8 mouse cellular contexts compared by ENCODE assay signal in genomic region chr17:45572103-45573086, GRCm38 (mm10). TPM values are rescaled to one million over a fixed set of nuclear protein-coding genes. Genes with fewer than 3 reads are reported as not detected.
DNase-seq lines count a peak whose midpoint lies in the region; ATAC-seq and TF ChIP-seq lines count a peak whose summit lies in the region.

No protein-coding gene starts in this region.

- peak overlapping the region; percentile 88 for H3K27ac ChIP-seq in bone marrow macrophage, adult 2 months (ENCODE audit: insufficient read depth, low read depth, low read length)
- peak overlapping the region; percentile 99 for H3K27ac ChIP-seq in heart, embryonic 13.5 days (replicated peaks)
- H3K27ac ChIP-seq in kidney, embryonic 16.5 days (ENCODE audit: low read length) = peak overlapping the region; percentile 98
- H3K27ac ChIP-seq in liver, embryonic 12.5 days = peak overlapping the region; percentile 96
- H3K27ac ChIP-seq in stomach, embryonic 16.5 days (ENCODE audit: low read length) = peak overlapping the region; percentile 99

- no peak for TF ChIP-seq POLR2A in bone marrow macrophage, adult 2 months (IDR thresholded peaks at IDR 0.05; ENCODE audit: borderline replicate concordance, low read depth, low read length)
- no peak for TF ChIP-seq POLR2A in myocyte (IDR thresholded peaks at IDR 0.05; ENCODE audit: insufficient read length, low read depth)

- peak overlapping the region; percentile 87 for H3K4me2 ChIP-seq in heart, embryonic 13.5 days
- H3K4me2 ChIP-seq in kidney, embryonic 16.5 days (replicated peaks; ENCODE audit: low read depth, low read length) = peak overlapping the region; percentile 72
- H3K4me2 ChIP-seq in liver, embryonic 12.5 days = peak overlapping the region; percentile 98
- H3K4me2 ChIP-seq in myocyte (ENCODE audit: low read depth) = peak overlapping the region; percentile 95
- H3K4me2 ChIP-seq in stomach, embryonic 16.5 days (ENCODE audit: low read depth, low read length) = peak overlapping the region; percentile 86

- peak; percentile 91 for DNase-seq in CD4-positive helper T cell, adult 2 months (ENCODE audit: low read depth, low spot score)

- no peaks in the 10 kb centered on the region for H3K27me3 ChIP-seq in erythroblast, embryonic 14.5 days (ENCODE audit: control insufficient read depth)
- H3K27me3 ChIP-seq in heart, embryonic 13.5 days (replicated peaks) = no peaks in the 10 kb centered on the region
- H3K27me3 ChIP-seq in kidney, embryonic 16.5 days (ENCODE audit: insufficient read depth, low read length) = no peaks in the 10 kb centered on the region
- H3K27me3 ChIP-seq in liver, embryonic 12.5 days (replicated peaks) = no peaks in the 10 kb centered on the region
- no peaks in the 10 kb centered on the region for H3K27me3 ChIP-seq in myocyte (ENCODE audit: control insufficient read depth, insufficient read depth, insufficient read length)
- H3K27me3 ChIP-seq in stomach, embryonic 16.5 days (ENCODE audit: control insufficient read depth, insufficient read depth, low read length) = no peaks in the 10 kb centered on the region

- peak overlapping the region; percentile 100 for H3K9ac ChIP-seq in heart, embryonic 13.5 days
- peak overlapping the region; percentile 100 for H3K9ac ChIP-seq in kidney, embryonic 16.5 days (replicated peaks; ENCODE audit: low read length)
- peak overlapping the region; percentile 99 for H3K9ac ChIP-seq in liver, embryonic 12.5 days
- peak overlapping the region; percentile 100 for H3K9ac ChIP-seq in stomach, embryonic 16.5 days (ENCODE audit: low read length)

- H3K4me3 ChIP-seq in bone marrow macrophage, adult 2 months (ENCODE audit: insufficient read depth, low read length) = peak overlapping the region; percentile 92
- peak overlapping the region; percentile 76 for H3K4me3 ChIP-seq in erythroblast, embryonic 14.5 days (replicated peaks)
- H3K4me3 ChIP-seq in heart, embryonic 13.5 days = peak overlapping the region; percentile 100
- peak overlapping the region; percentile 100 for H3K4me3 ChIP-seq in kidney, embryonic 16.5 days (ENCODE audit: low read length)
- peak overlapping the region; percentile 94 for H3K4me3 ChIP-seq in liver, embryonic 12.5 days
- peak overlapping the region; percentile 95 for H3K4me3 ChIP-seq in myocyte
- peak overlapping the region; percentile 100 for H3K4me3 ChIP-seq in stomach, embryonic 16.5 days (replicated peaks; ENCODE audit: low read length)

- peak; percentile 64 for ATAC-seq in heart, embryonic 13.5 days (ENCODE audit: extremely low read depth, insufficient number of reproducible peaks, low FRiP score, low TSS enrichment)
- peak; percentile 62 for ATAC-seq in kidney, embryonic 16.5 days (ENCODE audit: low FRiP score, low TSS enrichment)
- ATAC-seq in liver, embryonic 12.5 days = peak; percentile 51
- ATAC-seq in stomach, embryonic 16.5 days (ENCODE audit: insufficient read depth, low FRiP score) = peak; percentile 48; the same call in 1 of the 2 replicates

- H3K9me3 ChIP-seq in erythroblast, embryonic 14.5 days (ENCODE audit: control insufficient read depth, low read length) = no peaks in the 10 kb centered on the region
- no peaks in the 10 kb centered on the region for H3K9me3 ChIP-seq in heart, embryonic 13.5 days
- no peaks in the 10 kb centered on the region for H3K9me3 ChIP-seq in kidney, embryonic 16.5 days (ENCODE audit: low read length)
- no peaks in the 10 kb centered on the region for H3K9me3 ChIP-seq in liver, embryonic 12.5 days (replicated peaks)
- no peaks in the 10 kb centered on the region for H3K9me3 ChIP-seq in stomach, embryonic 16.5 days (replicated peaks; ENCODE audit: control insufficient read depth, low read length)

- no peak for TF ChIP-seq CTCF in bone marrow macrophage, adult 2 months (IDR thresholded peaks at IDR 0.05; ENCODE audit: low read depth, low read length)

- 1% methylated on average over 53 of the region's 57 CpGs for WGBS in heart, embryonic 13.5 days
- under 1% methylated on average over 55 of the region's 57 CpGs for WGBS in kidney, embryonic 16.5 days
- under 1% methylated on average over 57 of the region's 57 CpGs for WGBS in liver, embryonic 12.5 days (ENCODE audit: insufficient replicate concordance)
- 0% methylated on average over 57 of the region's 57 CpGs for WGBS in stomach, embryonic 16.5 days

- H3K4me1 ChIP-seq in bone marrow macrophage, adult 2 months (ENCODE audit: control insufficient read depth, insufficient read depth, low read length) = peaks cover 31% of the 10 kb centered on the region
- H3K4me1 ChIP-seq in erythroblast, embryonic 14.5 days (ENCODE audit: control insufficient read depth) = peaks cover 49% of the 10 kb centered on the region
- H3K4me1 ChIP-seq in heart, embryonic 13.5 days = peaks cover 61% of the 10 kb centered on the region
- peaks cover 43% of the 10 kb centered on the region for H3K4me1 ChIP-seq in kidney, embryonic 16.5 days (ENCODE audit: insufficient read depth, low read length)
- peaks cover 63% of the 10 kb centered on the region for H3K4me1 ChIP-seq in liver, embryonic 12.5 days
- H3K4me1 ChIP-seq in stomach, embryonic 16.5 days (ENCODE audit: control insufficient read depth, insufficient read depth, low read length) = peaks cover 24% of the 10 kb centered on the region

- peak overlapping the region; percentile 86 for H3ac ChIP-seq in myocyte (ENCODE audit: control insufficient read depth, insufficient read length)

- H3K36me3 ChIP-seq in erythroblast, embryonic 14.5 days (ENCODE audit: control insufficient read depth) = peaks cover 44% of the 10 kb centered on the region
- peaks cover 48% of the 10 kb centered on the region for H3K36me3 ChIP-seq in heart, embryonic 13.5 days
- H3K36me3 ChIP-seq in kidney, embryonic 16.5 days (ENCODE audit: insufficient read depth, low read length) = peaks cover 41% of the 10 kb centered on the region
- H3K36me3 ChIP-seq in liver, embryonic 12.5 days = peaks cover 51% of the 10 kb centered on the region
- H3K36me3 ChIP-seq in myocyte (ENCODE audit: control insufficient read depth, insufficient read depth) = peaks cover 47% of the 10 kb centered on the region
- H3K36me3 ChIP-seq in stomach, embryonic 16.5 days (ENCODE audit: control insufficient read depth, insufficient read depth, low read length) = peaks cover 43% of the 10 kb centered on the region

- peaks cover 40% of the 10 kb centered on the region for H3K79me2 ChIP-seq in myocyte (ENCODE audit: control insufficient read depth, insufficient read depth)

TF ChIP-seq in myocyte, 11 proteins besides CTCF, POLR2A, EP300 and RAD21 (continues in another document):
- no peak for TF ChIP-seq TCF12 (IDR thresholded peaks at IDR 0.05; ENCODE audit: insufficient read depth, poor library complexity, severe bottlenecking)

RNA-seq across cellular contexts. Expression of gene Hsp90ab1, which starts 0.7 kb away (rescaled TPM):
- polyA plus RNA-seq in bone marrow macrophage, adult 2 months (2012; ENCODE audit: insufficient read depth, insufficient read length, missing spikeins) = 586 and 617 TPM in 2 replicates
- polyA plus RNA-seq in erythroblast, embryonic 14.5 days (2012) = 36.9 and 62.9 TPM in 2 replicates
- 1,372 and 1,500 TPM in 2 replicates for polyA plus RNA-seq in heart, embryonic 13.5 days (2015; fragmentation: Nextera tagmentation; extraction: Ambion mirVana)
- polyA plus RNA-seq in kidney, embryonic 16.5 days (2015; fragmentation: Nextera tagmentation; extraction: Ambion mirVana) = 1,922 and 2,030 TPM in 2 replicates
- polyA plus RNA-seq in liver, embryonic 12.5 days (2016; fragmentation: Nextera tagmentation; extraction: Ambion mirVana) = 1,007 and 1,098 TPM in 2 replicates
- polyA plus RNA-seq in myocyte (2012; fragmentation: generic; extraction: Trizol) = 1,606 TPM
- polyA plus RNA-seq in stomach, embryonic 16.5 days (2015; fragmentation: Nextera tagmentation; extraction: Ambion mirVana) = 1,400 and 1,468 TPM in 2 replicates

RNA-seq across cellular contexts. Expression of gene Slc35b2, which starts 8.7 kb away (rescaled TPM):
- 73.7 and 83.1 TPM in 2 replicates for polyA plus RNA-seq in bone marrow macrophage, adult 2 months (2012; ENCODE audit: insufficient read depth, insufficient read length, missing spikeins)
- polyA plus RNA-seq in erythroblast, embryonic 14.5 days (2012) = 1.7 TPM in 2 replicates
- polyA plus RNA-seq in heart, embryonic 13.5 days (2015; fragmentation: Nextera tagmentation; extraction: Ambion mirVana) = 91.8 and 94.9 TPM in 2 replicates
- polyA plus RNA-seq in kidney, embryonic 16.5 days (2015; fragmentation: Nextera tagmentation; extraction: Ambion mirVana) = 159 and 170 TPM in 2 replicates
- 69.1 and 72.5 TPM in 2 replicates for polyA plus RNA-seq in liver, embryonic 12.5 days (2016; fragmentation: Nextera tagmentation; extraction: Ambion mirVana)
- 80.1 TPM for polyA plus RNA-seq in myocyte (2012; fragmentation: generic; extraction: Trizol)
- 115 and 117 TPM in 2 replicates for polyA plus RNA-seq in stomach, embryonic 16.5 days (2015; fragmentation: Nextera tagmentation; extraction: Ambion mirVana)

RNA-seq across cellular contexts. Expression of gene Nfkbie, which starts 16.9 kb away (rescaled TPM):
- 27.0 and 30.8 TPM in 2 replicates for polyA plus RNA-seq in bone marrow macrophage, adult 2 months (2012; ENCODE audit: insufficient read depth, insufficient read length, missing spikeins)
- 0.02 and 0.06 TPM in 2 replicates for polyA plus RNA-seq in erythroblast, embryonic 14.5 days (2012)
- 2.7 TPM in 2 replicates for polyA plus RNA-seq in heart, embryonic 13.5 days (2015; fragmentation: Nextera tagmentation; extraction: Ambion mirVana)
- polyA plus RNA-seq in kidney, embryonic 16.5 days (2015; fragmentation: Nextera tagmentation; extraction: Ambion mirVana) = 5.9 and 6.4 TPM in 2 replicates
- polyA plus RNA-seq in liver, embryonic 12.5 days (2016; fragmentation: Nextera tagmentation; extraction: Ambion mirVana) = 2.0 TPM in 2 replicates
- 7.3 TPM for polyA plus RNA-seq in myocyte (2012; fragmentation: generic; extraction: Trizol)
- polyA plus RNA-seq in stomach, embryonic 16.5 days (2015; fragmentation: Nextera tagmentation; extraction: Ambion mirVana) = 4.2 and 4.4 TPM in 2 replicates

RNA-seq across cellular contexts. Expression of gene Tmem151b, which starts 22.9 kb away (rescaled TPM):
- polyA plus RNA-seq in bone marrow macrophage, adult 2 months (2012; ENCODE audit: insufficient read depth, insufficient read length, missing spikeins) = not detected in 2 replicates
- 0.01 TPM in 1 of 2 replicates, not detected in the other for polyA plus RNA-seq in erythroblast, embryonic 14.5 days (2012)
- 1.4 and 1.6 TPM in 2 replicates for polyA plus RNA-seq in heart, embryonic 13.5 days (2015; fragmentation: Nextera tagmentation; extraction: Ambion mirVana)
- 3.5 and 3.8 TPM in 2 replicates for polyA plus RNA-seq in kidney, embryonic 16.5 days (2015; fragmentation: Nextera tagmentation; extraction: Ambion mirVana)
- 0.30 and 0.31 TPM in 2 replicates for polyA plus RNA-seq in liver, embryonic 12.5 days (2016; fragmentation: Nextera tagmentation; extraction: Ambion mirVana)
- polyA plus RNA-seq in myocyte (2012; fragmentation: generic; extraction: Trizol) = 0.30 TPM
- 2.1 and 2.2 TPM in 2 replicates for polyA plus RNA-seq in stomach, embryonic 16.5 days (2015; fragmentation: Nextera tagmentation; extraction: Ambion mirVana)

RNA-seq across cellular contexts. Expression of gene Slc29a1, which starts 27.0 kb away (rescaled TPM):
- 88.6 and 93.9 TPM in 2 replicates for polyA plus RNA-seq in bone marrow macrophage, adult 2 months (2012; ENCODE audit: insufficient read depth, insufficient read length, missing spikeins)
- polyA plus RNA-seq in erythroblast, embryonic 14.5 days (2012) = 77.5 and 78.0 TPM in 2 replicates
- 68.8 and 83.6 TPM in 2 replicates for polyA plus RNA-seq in heart, embryonic 13.5 days (2015; fragmentation: Nextera tagmentation; extraction: Ambion mirVana)
- polyA plus RNA-seq in kidney, embryonic 16.5 days (2015; fragmentation: Nextera tagmentation; extraction: Ambion mirVana) = 107 and 116 TPM in 2 replicates
- 260 and 267 TPM in 2 replicates for polyA plus RNA-seq in liver, embryonic 12.5 days (2016; fragmentation: Nextera tagmentation; extraction: Ambion mirVana)
- 913 TPM for polyA plus RNA-seq in myocyte (2012; fragmentation: generic; extraction: Trizol)
- polyA plus RNA-seq in stomach, embryonic 16.5 days (2015; fragmentation: Nextera tagmentation; extraction: Ambion mirVana) = 85.3 and 90.0 TPM in 2 replicates

Comparison
In these comparisons a context has a peak if more than half of its experiments do, and no peak if none do; other contexts are left out.
1. Peak in every context shown above with its lines: DNase-seq, ATAC-seq, H3K4me3 ChIP-seq and H3K27ac ChIP-seq.
2. RNA of gene Slc35b2, which starts 8.7 kb away (polyA plus RNA-seq): 159 to 170 TPM in kidney, embryonic 16.5 days, 115 to 117 TPM in stomach, embryonic 16.5 days, 91.8 to 94.9 TPM in heart, embryonic 13.5 days, 73.7 to 83.1 TPM in bone marrow macrophage, adult 2 months, 80.1 TPM in myocyte (single experiment) and 69.1 to 72.5 TPM in liver, embryonic 12.5 days; 1.7 TPM in erythroblast, embryonic 14.5 days; every median in the first group is over 10 times any median in the second.